Mouse (Mus musculus) embryonic facial prominence, embryonic 11.5 days (tissue): ENCODE measurements at regions not wholly inside any gene's neighbourhood (a gene's known extent, or its start where the extent isn't known, plus 50 kb on each side); places are given as distances from the start of the nearest gene placed in this dataset.

Experiments used
- ATAC-seq: fragments of 200-750 bp; cut with Nextera tagmentation; replicated peaks from 2 replicates; pipeline ENCODE4 v1.8.0; 2017; ENCODE audit warnings: low read depth; ENCODE audit not compliant: insufficient number of reproducible peaks, low FRiP score, low TSS enrichment
- DNase-seq: peaks from one replicate; pipeline ENCODE4 v3.0.0-alpha.2; 2015; ENCODE audit warnings: low spot score
- H3K27ac ChIP-seq: fragments of 300-500 bp; sonication (generic); replicated peaks from 2 replicates; pipeline ENCODE4 v1.5.1; 2014; ENCODE audit warnings: mild to moderate bottlenecking, low read depth, low read length, control low read depth
- H3K27me3 ChIP-seq: fragments of 300-500 bp; sonication (generic); 2 replicates; pipeline ENCODE4 v1.6.1; 2014; ENCODE audit warnings: mild to moderate bottlenecking, low read length, moderate library complexity, mixed read lengths; ENCODE audit not compliant: control insufficient read depth, insufficient read depth
- H3K36me3 ChIP-seq: fragments of 300-500 bp; sonication (generic); replicated peaks from 2 replicates; pipeline ENCODE4 v1.6.1; 2014; ENCODE audit warnings: low read depth, mild to moderate bottlenecking, low read length, moderate library complexity, mixed read lengths; ENCODE audit not compliant: control insufficient read depth, insufficient read depth
- H3K4me1 ChIP-seq: fragments of 300-500 bp; sonication (generic); 2 replicates; pipeline ENCODE4 v1.6.1; 2014; ENCODE audit warnings: low read length, mixed read lengths; ENCODE audit not compliant: control insufficient read depth, insufficient read depth
- H3K4me2 ChIP-seq: fragments of 300-500 bp; sonication (generic); 2 replicates; pipeline ENCODE4 v1.6.1; 2014; ENCODE audit warnings: low read depth, mild to moderate bottlenecking, control low read depth, low read length, moderate library complexity
- H3K4me3 ChIP-seq: fragments of 300-500 bp; sonication (generic); 2 replicates; pipeline ENCODE4 v1.5.1; 2014; ENCODE audit warnings: low read depth, low read length, control low read depth
- H3K9ac ChIP-seq: fragments of 300-500 bp; sonication (generic); replicated peaks from 2 replicates; pipeline ENCODE4 v1.6.1; 2014; ENCODE audit warnings: mild to moderate bottlenecking, control low read depth, low read length
- H3K9me3 ChIP-seq: fragments of 300-500 bp; sonication (generic); replicated peaks from 2 replicates; pipeline ENCODE4 v1.6.1; 2016; ENCODE audit warnings: mild to moderate bottlenecking, low read length, inconsistent platforms, mixed read lengths; ENCODE audit not compliant: control insufficient read depth
- WGBS: fragments of 180-500 bp; shearing (Covaris S2); extraction: QIAGEN DNeasy Blood & Tissue Kit; methylation state at CpG from one replicate; pipeline ENCODE4 v1.1.7; 2014; 5-methylcytosine and 5-hydroxymethylcytosine counted together

GRCm38 (mm10) chr6:10970587-10971138 is 936.6 kb downstream of the Ndufa4 start:
- H3K27ac ChIP-seq = peak overlapping the region; percentile 47; the same call in 1 of the 2 replicates
- H3K4me2 ChIP-seq = peak overlapping the region; percentile 4; the same call in 1 of the 2 replicates
- no peaks in the 10 kb centered on the region for H3K36me3 ChIP-seq
- WGBS = 11% methylated on average over 11 of the region's 11 CpGs
- H3K4me3 ChIP-seq = no peak overlapping the region
- no peaks in the 10 kb centered on the region for H3K4me1 ChIP-seq
- DNase-seq (peak; percentile 60), ATAC-seq (0 out of 2 replicates have a peak, but pooled peaks have one; percentile 76)
- H3K9ac ChIP-seq = peak overlapping the region; percentile 25; the same call in 1 of the 2 replicates
- H3K27me3 ChIP-seq = no peaks in the 10 kb centered on the region
- H3K9me3 ChIP-seq = no peaks in the 10 kb centered on the region

GRCm38 (mm10) chr6:10969841-10970536 is 937.3 kb downstream of the Ndufa4 start:
- H3K9me3 ChIP-seq = no peaks in the 10 kb centered on the region
- no peaks in the 10 kb centered on the region for H3K36me3 ChIP-seq
- no peaks in the 10 kb centered on the region for H3K4me1 ChIP-seq
- WGBS = 36% methylated on average over 7 of the region's 7 CpGs
- H3K9ac ChIP-seq = no peak overlapping the region
- no peak overlapping the region for H3K4me3 ChIP-seq
- DNase-seq = peak; percentile 19
- ATAC-seq = no peak
- no peaks in the 10 kb centered on the region for H3K27me3 ChIP-seq
- H3K4me2 ChIP-seq = no peak overlapping the region
- H3K27ac ChIP-seq = no peak overlapping the region

- H3K9me3 ChIP-seq = no peaks in the 10 kb centered on the region
- 90% methylated on average over 1 of the region's 1 CpGs for WGBS
- H3K27ac ChIP-seq = no peak overlapping the region
- H3K4me1 ChIP-seq = no peaks in the 10 kb centered on the region
- H3K36me3 ChIP-seq = no peaks in the 10 kb centered on the region
- H3K27me3 ChIP-seq = no peaks in the 10 kb centered on the region
- H3K4me3 ChIP-seq = no peak overlapping the region
- H3K4me2 ChIP-seq = no peak overlapping the region
- ATAC-seq = no peak
- no peak for DNase-seq
- H3K9ac ChIP-seq = no peak overlapping the region
These were observed 963.8 kb downstream of the Ndufa4 start for GRCm38 (mm10) chr6:10943545-10943944.

GRCm38 (mm10) chr6:10941470-10941869 is 965.8 kb downstream of the Ndufa4 start:
- no peaks in the 10 kb centered on the region for H3K27me3 ChIP-seq
- 91% methylated on average over 3 of the region's 3 CpGs for WGBS
- no peaks in the 10 kb centered on the region for H3K36me3 ChIP-seq
- no peak overlapping the region for H3K9ac ChIP-seq
- H3K4me2 ChIP-seq = no peak overlapping the region
- H3K9me3 ChIP-seq = no peaks in the 10 kb centered on the region
- no peaks in the 10 kb centered on the region for H3K4me1 ChIP-seq
- no peak overlapping the region for H3K27ac ChIP-seq
- H3K4me3 ChIP-seq = no peak overlapping the region
- DNase-seq (no peak), ATAC-seq (no peak)
